Mouse (Mus musculus) midbrain, embryonic 12.5 days (tissue): Measurements from ENCODE around the gene Itpk1. TPM values are rescaled to one million over a fixed set of nuclear protein-coding genes. Genes with fewer than 3 reads are reported as not detected.

Experiments
- ATAC-seq: fragments of 200-750 bp; cut with Nextera tagmentation; 2 replicates; pipeline ENCODE4 v1.8.0; 2017; ENCODE audit warnings: low read depth, moderate TSS enrichment, moderate library complexity; ENCODE audit not compliant: low FRiP score
- H3K27ac ChIP-seq: fragments of 300-500 bp; sonication (generic); replicated peaks from 2 replicates; pipeline ENCODE4 v1.5.1; 2016; ENCODE audit warnings: mild to moderate bottlenecking
- H3K27me3 ChIP-seq: fragments of 300-500 bp; sonication (generic); 2 replicates; pipeline ENCODE4 v1.6.1; 2016; ENCODE audit warnings: mild to moderate bottlenecking
- H3K36me3 ChIP-seq: fragments of 300-500 bp; sonication (generic); 2 replicates; pipeline ENCODE4 v1.6.1; 2016
- H3K4me1 ChIP-seq: fragments of 300-500 bp; sonication (generic); 2 replicates; pipeline ENCODE4 v1.6.1; 2016
- H3K4me2 ChIP-seq: fragments of 300-500 bp; sonication (generic); replicated peaks from 2 replicates; pipeline ENCODE4 v1.6.1; 2016; ENCODE audit warnings: mild to moderate bottlenecking, moderate library complexity
- H3K4me3 ChIP-seq: fragments of 300-500 bp; sonication (generic); 2 replicates; pipeline ENCODE4 v1.5.1; 2016; ENCODE audit warnings: mild to moderate bottlenecking
- H3K9ac ChIP-seq: fragments of 300-500 bp; sonication (generic); replicated peaks from 2 replicates; pipeline ENCODE4 v1.6.1; 2016; ENCODE audit warnings: mild to moderate bottlenecking, moderate library complexity
- H3K9me3 ChIP-seq: fragments of 300-500 bp; sonication (generic); 2 replicates; pipeline ENCODE4 v1.6.1; 2016; ENCODE audit warnings: mild to moderate bottlenecking
- WGBS: fragments of 180-500 bp; shearing (Covaris S2); methylation state at CpG from one replicate; pipeline ENCODE4 v1.1.7; 2016; 5-methylcytosine and 5-hydroxymethylcytosine counted together
- polyA plus RNA-seq: library from polyadenylated mRNA; unstranded; fragments of >200 nt; fragmentation: Nextera tagmentation; extraction: Ambion mirVana; gene quantifications from 2 replicates; pipeline ENCODE4 v1.2.1, GENCODE M21; 2016

Gene Itpk1
- polyA plus RNA-seq, 1 experiment from 2014 or later = 15.4 TPM

GRCm38 (mm10) chr12:102729855-102730797 lies 25.4 kb upstream of the Itpk1 start:
- Histone ChIP-seq H3K27me3 (no peaks in the 10 kb centered on the region), H3K9me3 (no peaks in the 10 kb centered on the region), H3K36me3 (no peaks in the 10 kb centered on the region), H3K4me2 (peak overlapping the region; percentile 48), H3K9ac (no peak overlapping the region), H3K4me3 (peak overlapping the region; percentile 28), H3K27ac (peak overlapping the region; percentile 89), H3K4me1 (peaks cover 18% of the 10 kb centered on the region)
- WGBS = 34% methylated on average over 26 of the region's 26 CpGs
- peak; percentile 98 for ATAC-seq

- no peak for ATAC-seq
- H3K27me3 ChIP-seq = no peaks in the 10 kb centered on the region; the same call in 1 of the 2 replicates
- no peak overlapping the region for H3K4me2 ChIP-seq
- peaks cover 14% of the 10 kb centered on the region for H3K4me1 ChIP-seq
- H3K9ac ChIP-seq = no peak overlapping the region
- no peaks in the 10 kb centered on the region for H3K36me3 ChIP-seq
- H3K27ac ChIP-seq = no peak overlapping the region
- H3K4me3 ChIP-seq = no peak overlapping the region
- no peaks in the 10 kb centered on the region for H3K9me3 ChIP-seq
- WGBS = 88% methylated on average over 7 of the region's 7 CpGs
Observed at GRCm38 (mm10) chr12:102725761-102726175, 21.0 kb upstream of the Itpk1 start.

DNA sequence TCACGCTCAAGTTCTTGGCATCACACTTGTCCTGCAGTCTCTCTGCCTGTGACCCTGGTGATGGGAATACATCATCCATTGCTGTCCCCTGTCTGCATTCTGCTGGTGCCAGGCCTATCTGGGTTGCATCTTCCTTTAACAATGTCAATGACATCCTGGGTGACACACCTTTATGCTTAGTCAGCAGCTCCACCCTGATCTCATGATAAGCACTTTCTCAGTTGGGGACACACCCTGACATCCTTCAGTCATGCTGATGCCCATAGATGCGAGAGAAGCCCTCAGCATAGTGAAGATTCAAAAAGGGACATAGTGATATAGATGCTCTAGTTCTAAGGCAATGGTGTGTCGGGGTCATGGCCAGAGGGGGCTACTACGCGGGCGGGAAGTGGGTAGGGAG lies 20.4 kb upstream of the Itpk1 start:
- 92% methylated on average over 6 of the region's 6 CpGs for WGBS
- Histone ChIP-seq H3K27me3 (no peaks in the 10 kb centered on the region; the same call in 1 of the 2 replicates), H3K27ac (no peak overlapping the region), H3K4me1 (peaks cover 10% of the 10 kb centered on the region), H3K9ac (no peak overlapping the region), H3K4me2 (no peak overlapping the region), H3K9me3 (no peaks in the 10 kb centered on the region), H3K4me3 (no peak overlapping the region), H3K36me3 (no peaks in the 10 kb centered on the region)
- ATAC-seq = no peak

DNA sequence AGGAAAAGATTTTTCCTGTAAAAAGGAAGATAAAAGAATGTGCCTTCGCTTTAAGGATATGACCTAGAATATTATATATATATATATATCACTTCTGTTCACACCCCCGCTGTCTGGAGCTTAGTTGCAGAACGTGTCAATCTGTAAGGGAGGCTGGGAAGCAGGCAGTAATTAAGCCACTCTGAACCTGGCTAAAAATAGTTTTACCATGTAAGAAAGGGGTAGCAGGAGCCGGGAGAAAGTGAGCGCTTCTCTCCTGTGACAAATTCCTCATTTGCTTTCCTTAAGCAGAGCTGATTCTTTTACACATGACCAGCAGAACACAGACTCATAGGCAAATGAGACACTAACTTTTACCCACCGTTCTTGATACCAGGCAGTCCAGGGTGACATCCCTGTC lies 19.1 kb upstream of the Itpk1 start:
- no peak overlapping the region for H3K27ac ChIP-seq
- no peak overlapping the region for H3K4me3 ChIP-seq
- 86% methylated on average over 6 of the region's 6 CpGs for WGBS
- H3K36me3 ChIP-seq = no peaks in the 10 kb centered on the region
- no peaks in the 10 kb centered on the region; the same call in 1 of the 2 replicates for H3K27me3 ChIP-seq
- H3K4me2 ChIP-seq = no peak overlapping the region
- H3K4me1 ChIP-seq = peaks cover 7% of the 10 kb centered on the region; the same call in 1 of the 2 replicates
- no peak overlapping the region for H3K9ac ChIP-seq
- no peak for ATAC-seq
- no peaks in the 10 kb centered on the region for H3K9me3 ChIP-seq

DNA sequence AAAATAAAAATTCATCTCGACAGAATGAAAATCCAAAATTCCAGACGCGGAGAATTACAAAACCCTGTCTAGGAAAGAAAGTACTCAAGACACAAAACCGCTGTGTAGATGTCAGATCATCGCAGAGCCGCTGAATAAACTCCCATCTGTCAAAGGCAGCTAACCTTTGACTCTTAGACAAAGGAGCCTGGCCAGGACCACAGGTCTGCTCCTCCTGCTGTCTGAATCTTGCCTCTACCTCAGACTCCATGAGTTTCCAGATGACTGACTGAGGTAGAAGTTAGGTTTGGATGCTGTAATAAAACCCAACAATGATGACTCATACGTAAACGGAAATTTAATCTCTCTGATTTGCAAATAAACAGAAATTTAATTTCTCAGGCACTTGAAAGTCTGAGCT lies 18.2 kb upstream of the Itpk1 start:
- Histone ChIP-seq H3K9me3 (no peaks in the 10 kb centered on the region), H3K9ac (no peak overlapping the region), H3K27me3 (no peaks in the 10 kb centered on the region; the same call in 1 of the 2 replicates), H3K27ac (no peak overlapping the region), H3K4me1 (peaks cover 7% of the 10 kb centered on the region; the same call in 1 of the 2 replicates), H3K4me2 (no peak overlapping the region), H3K4me3 (no peak overlapping the region), H3K36me3 (no peaks in the 10 kb centered on the region)
- WGBS = 63% methylated on average over 8 of the region's 8 CpGs
- ATAC-seq = no peak

DNA sequence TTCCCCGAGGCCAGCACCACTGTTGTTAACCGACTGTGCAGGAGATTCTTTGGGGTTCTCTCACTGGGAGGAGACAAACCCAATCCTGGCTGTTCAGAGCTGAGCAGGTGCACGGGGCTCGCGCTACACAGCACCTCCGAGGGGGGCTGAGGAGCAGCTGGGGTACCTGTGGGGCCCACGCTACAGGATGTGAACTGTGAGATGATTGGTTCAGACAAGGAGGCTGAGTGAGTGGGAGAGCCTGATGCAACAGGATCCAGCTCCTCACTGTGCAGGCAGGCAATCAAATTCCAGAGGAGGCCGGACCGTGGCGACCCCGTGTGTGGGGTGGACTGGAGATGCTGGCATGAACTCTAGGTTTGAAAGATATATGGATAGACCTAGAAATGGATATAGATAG lies 17.7 kb upstream of the Itpk1 start:
- no peak; the same call in 1 of the 2 replicates for ATAC-seq

GRCm38 (mm10) chr12:102719552-102720315 lies 15.0 kb upstream of the Itpk1 start:
- Histone ChIP-seq H3K4me3 (no peak overlapping the region), H3K4me1 (peaks cover 7% of the 10 kb centered on the region; the same call in 1 of the 2 replicates), H3K27ac (no peak overlapping the region), H3K9me3 (no peaks in the 10 kb centered on the region), H3K9ac (no peak overlapping the region), H3K27me3 (no peaks in the 10 kb centered on the region; the same call in 1 of the 2 replicates), H3K4me2 (peak overlapping the region; percentile 28; the same call in 1 of the 2 replicates), H3K36me3 (no peaks in the 10 kb centered on the region)
- 31% methylated on average over 13 of the region's 13 CpGs for WGBS
- ATAC-seq = peak; percentile 68

More for the DNA sequence above, 17.7 kb upstream of the Itpk1 start:
- Histone ChIP-seq H3K27me3 (no peaks in the 10 kb centered on the region; the same call in 1 of the 2 replicates), H3K36me3 (no peaks in the 10 kb centered on the region), H3K4me3 (no peak overlapping the region), H3K27ac (no peak overlapping the region), H3K4me2 (no peak overlapping the region), H3K4me1 (peaks cover 7% of the 10 kb centered on the region; the same call in 1 of the 2 replicates), H3K9me3 (no peaks in the 10 kb centered on the region), H3K9ac (no peak overlapping the region)
- 61% methylated on average over 11 of the region's 11 CpGs for WGBS

GRCm38 (mm10) chr12:102714654-102715395 lies 10.1 kb upstream of the Itpk1 start:
- no peak overlapping the region for H3K27ac ChIP-seq
- ATAC-seq = no peak

DNA sequence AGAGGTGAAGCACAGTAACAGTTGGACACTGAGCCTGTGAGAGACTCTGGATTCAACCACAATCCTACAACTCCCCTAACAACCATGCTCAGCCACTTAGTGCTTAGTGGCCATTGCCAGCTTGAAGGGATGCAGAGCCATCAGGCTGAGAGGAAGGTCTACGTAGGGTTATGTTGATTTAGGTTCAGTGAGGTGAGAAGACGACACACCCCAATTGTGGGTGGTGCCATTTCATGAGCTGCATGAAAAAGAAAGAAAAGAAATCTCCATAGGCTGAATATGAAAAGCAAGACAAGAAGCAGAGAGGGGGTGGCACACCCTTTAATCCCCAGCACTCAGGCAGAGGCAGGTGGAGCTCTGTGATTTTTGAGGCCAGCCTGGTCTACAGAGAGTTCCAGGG lies 9.4 kb upstream of the Itpk1 start:
- WGBS = 80% methylated on average over 2 of the region's 2 CpGs
- H3K9me3 ChIP-seq = no peaks in the 10 kb centered on the region
- H3K4me2 ChIP-seq = no peak overlapping the region
- no peak for ATAC-seq
- no peak overlapping the region for H3K27ac ChIP-seq
- H3K9ac ChIP-seq = no peak overlapping the region
- H3K4me3 ChIP-seq = no peak overlapping the region
- no peaks in the 10 kb centered on the region for H3K36me3 ChIP-seq
- H3K27me3 ChIP-seq = no peaks in the 10 kb centered on the region
- no peaks in the 10 kb centered on the region for H3K4me1 ChIP-seq

More at GRCm38 (mm10) chr12:102714654-102715395, 10.1 kb upstream of the Itpk1 start:
- H3K9me3 ChIP-seq = no peaks in the 10 kb centered on the region
- H3K36me3 ChIP-seq = no peaks in the 10 kb centered on the region
- 83% methylated on average over 10 of the region's 10 CpGs for WGBS
- no peak overlapping the region for H3K4me3 ChIP-seq
- no peak overlapping the region for H3K9ac ChIP-seq
- no peak overlapping the region for H3K4me2 ChIP-seq
- no peaks in the 10 kb centered on the region for H3K4me1 ChIP-seq
- H3K27me3 ChIP-seq = no peaks in the 10 kb centered on the region

- H3K4me3 ChIP-seq = no peak overlapping the region
- no peak overlapping the region for H3K9ac ChIP-seq
- H3K4me1 ChIP-seq = no peaks in the 10 kb centered on the region
- WGBS = 80% methylated on average over 20 of the region's 20 CpGs
- no peak overlapping the region for H3K4me2 ChIP-seq
- ATAC-seq = no peak
- no peaks in the 10 kb centered on the region for H3K9me3 ChIP-seq
- H3K27me3 ChIP-seq = no peaks in the 10 kb centered on the region
- no peak overlapping the region for H3K27ac ChIP-seq
- no peaks in the 10 kb centered on the region for H3K36me3 ChIP-seq
Observed at GRCm38 (mm10) chr12:102713153-102713865, 8.6 kb upstream of the Itpk1 start.

DNA sequence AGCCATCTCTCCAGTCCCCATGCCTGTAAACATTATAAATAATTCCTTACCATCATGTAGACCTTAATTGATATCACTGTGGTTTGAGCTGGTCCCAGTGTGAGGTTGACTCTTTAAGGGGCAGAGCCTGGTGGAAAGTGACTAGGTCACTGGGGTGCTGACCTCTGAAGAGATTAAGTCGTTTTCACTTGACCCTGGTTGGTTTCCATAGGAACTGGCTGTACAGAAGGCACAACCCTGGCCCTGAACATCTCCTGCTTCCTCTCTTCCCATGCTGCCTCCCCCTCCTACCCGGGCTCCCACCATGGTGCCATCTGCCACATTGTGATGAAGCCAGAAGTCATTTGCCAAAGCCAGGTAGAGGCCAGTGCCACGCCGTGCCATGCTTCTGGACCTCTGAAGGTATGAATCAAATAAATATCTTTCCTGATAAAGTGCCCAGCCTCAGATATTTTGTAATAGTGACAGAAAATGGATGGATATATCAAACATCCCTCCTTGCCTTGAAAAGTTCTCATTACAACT lies 6.2 kb upstream of the Itpk1 start:
- no peak overlapping the region for H3K4me2 ChIP-seq
- H3K9me3 ChIP-seq = no peaks in the 10 kb centered on the region
- ATAC-seq = no peak
- H3K4me1 ChIP-seq = peaks cover 1% of the 10 kb centered on the region
- H3K9ac ChIP-seq = no peak overlapping the region
- H3K27me3 ChIP-seq = peaks cover 16% of the 10 kb centered on the region
- H3K36me3 ChIP-seq = no peaks in the 10 kb centered on the region
- no peak overlapping the region for H3K27ac ChIP-seq
- no peak overlapping the region for H3K4me3 ChIP-seq
- WGBS = 41% methylated on average over 4 of the region's 4 CpGs
